Mouse (Mus musculus) frontal cortex, postnatal 36 days (tissue): ENCODE measurements around the gene Gnaq.
"Not testable (repeated sequence)": the region's sequence is repeated elsewhere in the genome, so short reads cannot be mapped to it uniquely, and the experiment has no call there.

ENCODE experiments used
- DNase-seq, 2 experiments: peaks; one replicate each; pipeline ENCODE4 v3.0.0; 2022; ENCODE audit warnings: low spot score in 2 of 2

Gene Gnaq

DNA sequence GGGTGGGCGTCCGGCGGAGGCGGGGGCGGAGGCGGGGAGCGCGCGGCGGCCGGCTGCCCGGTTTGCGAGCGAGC lies at the start of gene Gnaq:
TSS of gene Gnaq (plus strand) at position 41 of the 74 bp plus-strand sequence.
- no peak for DNase-seq

- DNase-seq: not testable (repeated sequence)
These were observed 48.5 kb upstream of the Gnaq start for GRCm38 (mm10) chr19:16083981-16084630.

DNA sequence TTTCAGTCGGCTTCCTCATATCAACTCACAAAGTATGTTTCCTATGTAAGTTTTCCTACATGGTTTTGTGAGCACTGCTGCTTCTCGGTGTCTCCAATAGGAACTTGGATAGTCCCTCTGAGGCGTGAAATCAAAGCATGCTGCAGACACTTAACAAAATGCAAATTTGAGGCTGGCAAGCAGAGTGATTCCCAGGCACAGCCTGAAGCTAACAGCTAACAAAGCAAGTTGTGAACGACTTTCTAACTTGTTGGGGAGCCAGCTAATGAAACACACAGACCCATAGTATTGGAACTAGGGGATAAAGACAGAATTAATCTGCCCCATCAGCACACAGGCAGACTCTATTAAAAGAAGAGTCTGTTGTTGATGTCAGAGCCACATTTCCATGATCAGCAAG lies 47.4 kb upstream of the Gnaq start:
- DNase-seq: no peak

- no peak for DNase-seq
These were observed 46.5 kb upstream of the Gnaq start for GRCm38 (mm10) chr19:16086154-16086553.

DNA sequence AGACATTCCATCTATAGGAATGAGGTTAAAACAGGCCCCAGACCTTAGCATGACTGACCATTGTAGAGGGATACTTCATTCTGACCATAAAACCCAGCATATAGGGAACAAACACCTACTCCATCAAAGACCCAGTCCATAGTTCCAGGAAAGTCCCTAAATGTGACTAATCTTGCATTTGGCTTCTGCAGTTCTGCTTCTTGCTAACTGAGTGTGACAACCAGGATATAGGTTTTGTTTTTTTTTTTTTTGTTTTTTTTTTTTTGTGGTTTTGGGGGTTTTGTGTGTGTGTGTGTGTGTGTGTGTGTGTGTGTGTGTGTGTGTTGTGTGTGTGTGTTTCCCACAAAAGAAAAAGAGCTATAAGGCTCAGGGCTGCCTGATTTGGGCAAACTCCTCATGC lies 46.0 kb upstream of the Gnaq start:
- DNase-seq: no peak

GRCm38 (mm10) chr19:16087391-16087790 lies 45.2 kb upstream of the Gnaq start:
- no peak for DNase-seq

GRCm38 (mm10) chr19:16093616-16094015 lies 39.0 kb upstream of the Gnaq start:
- no peak for DNase-seq

DNA sequence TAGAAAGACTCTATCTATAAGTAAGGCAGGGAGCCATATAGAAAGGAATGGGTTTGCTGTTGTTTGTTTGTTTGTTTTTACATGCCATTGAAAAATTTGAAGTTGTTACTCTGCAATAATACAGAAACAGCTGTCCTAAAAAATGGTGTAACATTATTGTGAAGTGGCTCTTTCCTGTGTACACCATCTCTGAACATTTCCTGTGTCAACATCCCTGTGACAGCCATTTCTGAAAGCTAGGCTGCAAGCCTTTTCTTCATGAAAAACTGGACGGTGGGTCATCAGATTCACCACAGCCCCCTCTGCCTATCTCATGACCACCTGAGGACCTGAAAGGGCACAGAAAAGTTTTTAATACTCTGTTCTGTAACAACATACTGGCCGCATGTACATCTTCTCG lies 22.7 kb upstream of the Gnaq start:
- no peak for DNase-seq

DNA sequence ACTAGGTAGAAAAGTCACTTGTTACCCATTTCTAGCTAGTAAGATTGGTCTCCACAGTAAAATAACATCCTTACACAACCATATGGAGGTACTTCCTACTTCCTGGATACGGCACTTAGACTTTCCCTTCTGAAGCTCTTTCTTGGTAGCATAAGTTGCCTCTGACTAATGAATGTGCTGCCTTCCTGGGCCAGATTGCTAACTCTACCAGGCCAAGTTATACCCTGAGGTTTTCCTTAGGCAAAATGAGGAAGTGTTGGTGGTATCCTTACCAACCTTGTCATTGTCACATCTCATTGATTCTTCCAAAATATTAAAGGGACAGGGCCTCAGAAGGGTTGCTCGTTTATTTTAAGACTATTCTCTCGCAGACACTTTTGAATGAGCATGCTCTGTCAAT lies 22.0 kb upstream of the Gnaq start:
- DNase-seq: no peak

DNA sequence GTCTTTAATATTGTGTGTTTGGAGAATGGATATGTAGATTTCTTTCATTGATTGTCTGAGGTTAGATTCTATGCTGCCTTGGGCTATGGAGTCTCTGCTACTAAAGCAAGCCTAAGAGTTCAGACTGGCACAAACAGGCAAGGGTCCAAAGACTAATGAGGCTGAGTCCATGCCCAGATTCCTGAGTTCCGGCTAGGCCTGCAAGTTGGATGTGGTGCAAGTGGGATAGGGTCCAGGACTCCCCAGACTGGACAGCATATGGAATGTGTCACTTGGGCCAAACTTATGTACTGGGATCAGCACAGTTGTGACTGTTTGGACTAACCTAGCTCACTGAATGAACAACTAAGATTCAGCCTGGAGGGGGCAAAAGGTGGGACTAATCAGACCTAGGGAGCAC lies 19.3 kb upstream of the Gnaq start:
- DNase-seq: no peak

DNA sequence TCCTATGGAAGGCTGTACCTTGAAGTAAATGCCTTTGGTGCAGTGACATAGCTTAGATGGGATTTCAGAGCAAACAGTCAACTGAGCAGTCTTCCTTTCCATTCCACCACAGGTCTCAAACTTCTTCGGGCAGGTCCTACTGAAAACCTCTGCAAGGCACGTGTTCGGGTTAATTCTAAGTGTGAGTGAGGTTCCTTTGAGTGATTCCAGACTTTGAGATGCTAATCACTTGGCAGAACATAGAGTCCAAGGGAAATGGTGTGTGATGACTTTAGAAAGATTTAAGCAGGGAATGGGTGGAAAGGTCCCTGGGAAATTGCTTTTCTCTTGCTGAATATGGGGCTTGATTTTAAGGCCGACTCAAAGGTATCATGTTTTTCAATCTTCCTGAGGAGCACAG lies 14.2 kb upstream of the Gnaq start:
- DNase-seq: no peak

DNA sequence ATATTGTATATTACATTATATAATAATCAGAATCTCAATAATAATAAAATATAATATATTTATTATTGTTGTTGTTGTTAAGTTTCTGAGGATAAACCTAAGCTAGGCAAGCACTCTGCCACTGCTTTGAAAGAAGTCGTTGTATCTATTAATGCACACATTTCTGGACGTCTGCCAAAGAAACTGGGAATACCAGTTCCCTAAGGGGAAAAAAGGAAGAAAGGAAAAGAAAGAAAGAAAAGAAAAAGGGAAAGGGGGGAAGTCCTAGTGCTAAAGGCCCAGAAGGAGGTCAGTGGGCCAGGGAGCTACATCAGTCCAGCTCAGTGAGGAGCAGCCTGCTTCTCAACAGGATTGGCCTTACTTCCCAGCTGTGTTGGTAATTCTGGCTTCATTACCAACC lies 11.3 kb upstream of the Gnaq start:
- no peak for DNase-seq

- DNase-seq: no peak
These were observed 3.9 kb upstream of the Gnaq start for GRCm38 (mm10) chr19:16128715-16129114.

DNA sequence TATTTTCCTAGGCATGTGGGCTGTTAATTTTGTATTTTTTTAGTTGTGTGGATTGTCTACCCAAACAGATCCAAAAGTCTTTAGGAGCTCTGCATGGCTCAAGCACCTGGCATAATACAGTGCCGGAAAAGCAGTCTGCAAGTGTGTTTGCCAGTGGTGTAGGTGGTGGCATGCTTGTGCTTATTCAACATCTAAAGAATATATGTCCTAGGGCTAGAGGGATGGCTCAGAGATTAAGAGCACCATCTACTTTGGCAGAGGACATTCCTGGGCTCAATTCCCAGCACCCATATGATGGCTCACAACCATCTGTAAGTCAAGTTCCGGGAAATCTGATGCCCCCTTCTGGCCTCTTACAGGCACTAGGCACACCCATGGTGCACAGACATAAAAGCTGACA lies 3.5 kb upstream of the Gnaq start:
- no peak for DNase-seq

DNA sequence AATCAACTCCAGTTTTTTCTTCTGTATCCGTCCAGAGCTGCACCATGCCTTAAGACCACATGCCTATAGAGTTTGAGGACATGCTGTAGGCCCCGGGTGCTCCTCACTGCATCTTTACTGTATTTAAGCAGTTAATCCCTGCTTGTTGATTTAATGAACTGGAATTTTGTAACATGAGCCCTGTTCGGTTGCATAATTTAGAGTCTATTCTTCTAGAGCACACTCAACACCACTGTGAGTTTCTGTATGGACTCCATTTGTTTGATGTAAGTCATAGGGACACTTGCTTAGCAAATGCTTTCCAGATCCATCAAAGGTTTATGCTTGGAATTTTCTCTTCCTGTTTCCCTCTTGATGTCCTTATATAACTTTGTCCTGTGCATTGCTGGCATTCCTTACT lies 2.2 kb upstream of the Gnaq start:
- DNase-seq: no peak

GRCm38 (mm10) chr19:16131831-16132230 lies 800 bp upstream of the Gnaq start:
- no peak for DNase-seq

GRCm38 (mm10) chr19:16132340-16132790 lies 266 bp upstream of the Gnaq start:
- DNase-seq: peak; percentile 82 to 83

DNA sequence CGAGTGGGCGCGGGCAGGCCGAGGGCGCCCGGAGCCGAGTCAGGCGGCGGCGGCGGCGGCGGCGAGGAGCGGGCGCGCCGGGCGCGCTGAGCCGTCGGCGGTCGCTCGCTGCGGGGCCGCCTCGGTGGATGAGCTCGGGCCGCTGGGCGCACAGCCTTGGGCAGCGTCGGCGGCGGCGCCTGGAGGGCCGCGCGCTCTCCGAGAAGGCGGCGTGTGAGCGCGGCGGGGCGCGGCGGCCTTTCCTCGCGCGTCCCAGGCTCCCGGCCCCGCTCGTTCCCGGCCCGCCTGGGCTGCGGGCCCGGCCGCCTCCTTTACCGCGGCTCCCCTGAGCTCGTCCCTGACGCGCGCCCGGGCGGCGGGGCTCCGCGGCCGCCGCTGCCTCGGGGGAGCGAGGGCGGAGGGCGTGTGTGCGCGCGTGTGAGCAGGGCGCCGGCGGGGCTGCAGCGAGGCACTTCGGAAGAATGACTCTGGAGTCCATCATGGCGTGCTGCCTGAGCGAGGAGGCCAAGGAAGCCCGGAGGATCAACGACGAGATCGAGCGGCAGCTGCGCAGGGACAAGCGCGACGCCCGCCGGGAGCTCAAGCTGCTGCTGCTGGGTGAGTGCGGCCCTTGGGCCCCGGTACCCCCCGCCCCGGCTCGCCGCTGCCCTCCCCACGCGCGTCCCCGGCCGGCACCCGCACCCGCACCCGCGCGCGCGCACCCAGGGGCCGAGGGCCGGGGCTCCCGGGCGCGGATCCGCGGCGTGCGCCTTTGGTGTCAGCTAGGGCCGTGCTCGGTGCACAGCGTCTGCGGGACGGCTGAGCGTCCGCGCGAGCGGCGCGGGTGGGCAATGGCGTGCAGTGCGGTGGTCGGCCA lies 462 bp downstream of the Gnaq start:
- DNase-seq: peak; percentile 64 to 66

DNA sequence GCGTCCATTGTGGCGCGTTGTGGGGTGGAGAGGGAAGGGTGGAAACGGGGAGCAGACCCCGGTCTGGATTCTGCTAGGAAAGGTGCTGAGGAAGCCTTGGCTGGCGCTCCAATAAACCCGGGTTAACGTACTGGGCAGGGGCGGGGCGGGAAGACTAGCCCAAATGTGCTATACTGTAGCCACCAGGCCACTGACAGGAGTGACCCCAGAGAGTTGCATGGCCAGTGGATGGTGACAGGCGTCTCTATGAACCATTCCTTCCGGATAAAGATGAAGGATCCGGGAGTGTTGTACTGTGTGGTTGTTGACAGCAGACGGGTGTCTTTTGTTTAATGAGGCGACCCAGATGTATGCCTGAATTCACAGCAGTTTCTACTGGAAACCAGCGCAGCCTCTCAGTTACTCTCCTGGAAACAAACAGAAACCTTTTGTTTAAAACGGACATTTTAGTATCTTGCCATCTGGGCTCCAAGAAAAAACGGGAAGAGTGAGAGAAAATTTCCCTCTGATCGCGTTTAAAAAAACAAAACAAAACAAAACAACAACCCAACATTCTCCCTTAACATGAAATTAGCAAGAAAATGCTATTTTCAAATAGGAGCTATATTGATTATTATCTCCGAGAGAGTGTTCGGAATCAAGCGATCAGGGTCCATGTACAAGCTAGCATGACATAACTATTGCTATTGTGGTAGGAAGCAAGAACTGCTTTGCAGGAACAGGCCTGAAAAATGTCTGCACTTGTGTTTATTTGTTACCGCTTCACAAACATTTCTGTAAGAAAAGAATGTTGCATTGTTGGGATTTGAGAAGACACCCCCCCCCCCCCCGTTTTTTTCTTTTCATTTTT lies 1.3 kb downstream of the Gnaq start:
- DNase-seq: no peak

GRCm38 (mm10) chr19:16138064-16138580 lies 5.5 kb downstream of the Gnaq start:
- no peak for DNase-seq

GRCm38 (mm10) chr19:16140710-16141109 lies 8.1 kb downstream of the Gnaq start:
- no peak for DNase-seq

- no peak for DNase-seq
These were observed 9.2 kb downstream of the Gnaq start for GRCm38 (mm10) chr19:16141857-16142256.

GRCm38 (mm10) chr19:16142990-16143389 lies 10.4 kb downstream of the Gnaq start:
- DNase-seq: no peak
